Mouse (Mus musculus): ENCODE results near the gene Pten. TPM values are rescaled to one million over a fixed set of nuclear protein-coding genes. Genes with fewer than 3 reads are reported as not detected.

Pten gene
- polyA plus RNA-seq, 1 experiment from 2014 or later: 13.1 TPM

- H3K9ac ChIP-seq: peak overlapping the region; percentile 79
- peak overlapping the region; percentile 88 for H3K4me2 ChIP-seq (replicated peaks)
- peak overlapping the region; percentile 100 for H3K27ac ChIP-seq
- peak; percentile 85 for ATAC-seq (ENCODE audit: insufficient number of reproducible peaks, insufficient read depth, low FRiP score, low TSS enrichment)
- no peaks in the 10 kb centered on the region for H3K36me3 ChIP-seq
- WGBS: under 1% methylated on average over 53 of the region's 53 CpGs
- H3K4me3 ChIP-seq: peak overlapping the region; percentile 97
- peaks cover 11% of the 10 kb centered on the region for H3K4me1 ChIP-seq
- peaks cover 16% of the 10 kb centered on the region for H3K27me3 ChIP-seq
- H3K9me3 ChIP-seq: no peaks in the 10 kb centered on the region
These were observed 1.3 kb upstream of the Pten start for GRCm38 (mm10) chr19:32755792-32756635.

- Histone ChIP-seq H3K9ac (peak overlapping the region; percentile 79), H3K4me3 (peak overlapping the region; percentile 97), H3K36me3 (no peaks in the 10 kb centered on the region), H3K27me3 (peaks cover 16% of the 10 kb centered on the region), H3K4me1 (peaks cover 11% of the 10 kb centered on the region), H3K27ac (peak overlapping the region; percentile 100), H3K9me3 (no peaks in the 10 kb centered on the region), H3K4me2 (replicated peaks) (peak overlapping the region; percentile 88)
- WGBS: under 1% methylated on average over 14 of the region's 14 CpGs
- ATAC-seq (ENCODE audit: insufficient number of reproducible peaks, insufficient read depth, low FRiP score, low TSS enrichment): peak; percentile 48
These were observed 729 bp upstream of the Pten start for GRCm38 (mm10) chr19:32756636-32756899.

GRCm38 (mm10) chr19:32757831-32758792 is 815 bp downstream of the Pten start:
- ATAC-seq (ENCODE audit: insufficient number of reproducible peaks, insufficient read depth, low FRiP score, low TSS enrichment): no peak; the same call in 1 of the 2 replicates
- under 1% methylated on average over 37 of the region's 69 CpGs for WGBS
- H3K27me3 ChIP-seq: peaks cover 16% of the 10 kb centered on the region

GRCm38 (mm10) chr19:32758793-32759161 is 1.5 kb downstream of the Pten start:
- Histone ChIP-seq H3K36me3 (no peaks in the 10 kb centered on the region), H3K9ac (peak overlapping the region; percentile 99), H3K4me2 (replicated peaks) (peak overlapping the region; percentile 88), H3K4me1 (peaks cover 13% of the 10 kb centered on the region), H3K9me3 (no peaks in the 10 kb centered on the region), H3K27me3 (peaks cover 11% of the 10 kb centered on the region), H3K27ac (no peak overlapping the region), H3K4me3 (peak overlapping the region; percentile 97)
- under 1% methylated on average over 11 of the region's 11 CpGs for WGBS
- no peak for ATAC-seq (ENCODE audit: insufficient number of reproducible peaks, insufficient read depth, low FRiP score, low TSS enrichment)

More at GRCm38 (mm10) chr19:32757831-32758792, 815 bp downstream of the Pten start:
- Histone ChIP-seq H3K27ac (peak overlapping the region; percentile 100), H3K9me3 (no peaks in the 10 kb centered on the region), H3K4me3 (peak overlapping the region; percentile 97), H3K4me2 (replicated peaks) (peak overlapping the region; percentile 88), H3K36me3 (no peaks in the 10 kb centered on the region), H3K9ac (peak overlapping the region; percentile 99), H3K4me1 (peaks cover 13% of the 10 kb centered on the region)

GRCm38 (mm10) chr19:32759357-32760024 is 2.2 kb downstream of the Pten start:
- peak overlapping the region; percentile 99 for H3K9ac ChIP-seq
- no peaks in the 10 kb centered on the region for H3K36me3 ChIP-seq
- no peak for ATAC-seq (ENCODE audit: insufficient number of reproducible peaks, insufficient read depth, low FRiP score, low TSS enrichment)

GRCm38 (mm10) chr19:32760499-32760898 is 3.2 kb downstream of the Pten start:
- ATAC-seq (ENCODE audit: insufficient number of reproducible peaks, insufficient read depth, low FRiP score, low TSS enrichment): no peak
- Histone ChIP-seq H3K27ac (no peak overlapping the region), H3K36me3 (no peaks in the 10 kb centered on the region), H3K9me3 (no peaks in the 10 kb centered on the region), H3K27me3 (no peaks in the 10 kb centered on the region), H3K4me2 (replicated peaks) (peak overlapping the region; percentile 88), H3K9ac (no peak overlapping the region), H3K4me1 (peaks cover 13% of the 10 kb centered on the region), H3K4me3 (peak overlapping the region; percentile 25)
- WGBS: 33% methylated on average over 6 of the region's 6 CpGs

More at GRCm38 (mm10) chr19:32759357-32760024, 2.2 kb downstream of the Pten start:
- H3K4me2 ChIP-seq (replicated peaks): peak overlapping the region; percentile 88
- no peaks in the 10 kb centered on the region for H3K9me3 ChIP-seq
- peak overlapping the region; percentile 97 for H3K4me3 ChIP-seq
- H3K4me1 ChIP-seq: peaks cover 13% of the 10 kb centered on the region
- peaks cover 7% of the 10 kb centered on the region for H3K27me3 ChIP-seq
- 5% methylated on average over 8 of the region's 8 CpGs for WGBS
- H3K27ac ChIP-seq: no peak overlapping the region

GRCm38 (mm10) chr19:32761162-32761561 is 3.9 kb downstream of the Pten start:
- ATAC-seq (ENCODE audit: insufficient number of reproducible peaks, insufficient read depth, low FRiP score, low TSS enrichment): no peak
- no peak overlapping the region for H3K9ac ChIP-seq
- H3K4me1 ChIP-seq: peaks cover 13% of the 10 kb centered on the region
- H3K4me2 ChIP-seq (replicated peaks): peak overlapping the region; percentile 88; the same call in 1 of the 2 replicates
- H3K9me3 ChIP-seq: no peaks in the 10 kb centered on the region
- WGBS: 55% methylated on average over 4 of the region's 4 CpGs
- H3K27ac ChIP-seq: no peak overlapping the region
- H3K4me3 ChIP-seq: no peak overlapping the region
- no peaks in the 10 kb centered on the region for H3K27me3 ChIP-seq
- no peaks in the 10 kb centered on the region for H3K36me3 ChIP-seq

GRCm38 (mm10) chr19:32762493-32762892 is 5.2 kb downstream of the Pten start:
- no peaks in the 10 kb centered on the region for H3K36me3 ChIP-seq
- H3K27me3 ChIP-seq: no peaks in the 10 kb centered on the region
- no peak overlapping the region for H3K27ac ChIP-seq
- H3K4me2 ChIP-seq (replicated peaks): no peak overlapping the region
- 86% methylated on average over 4 of the region's 4 CpGs for WGBS
- ATAC-seq (ENCODE audit: insufficient number of reproducible peaks, insufficient read depth, low FRiP score, low TSS enrichment): no peak
- no peaks in the 10 kb centered on the region for H3K9me3 ChIP-seq
- peaks cover 13% of the 10 kb centered on the region for H3K4me1 ChIP-seq
- H3K4me3 ChIP-seq: no peak overlapping the region
- H3K9ac ChIP-seq: no peak overlapping the region

GRCm38 (mm10) chr19:32778411-32778810 is 21.1 kb downstream of the Pten start:
- 36% methylated on average over 2 of the region's 2 CpGs for WGBS
- no peak overlapping the region for H3K4me3 ChIP-seq
- no peaks in the 10 kb centered on the region for H3K27me3 ChIP-seq
- H3K9me3 ChIP-seq: no peaks in the 10 kb centered on the region
- no peak for ATAC-seq (ENCODE audit: insufficient number of reproducible peaks, insufficient read depth, low FRiP score, low TSS enrichment)
- H3K36me3 ChIP-seq: peaks cover 4% of the 10 kb centered on the region; the same call in 1 of the 2 replicates
- H3K4me2 ChIP-seq (replicated peaks): no peak overlapping the region
- H3K9ac ChIP-seq: no peak overlapping the region
- H3K4me1 ChIP-seq: peaks cover 3% of the 10 kb centered on the region; the same call in 1 of the 2 replicates
- H3K27ac ChIP-seq: no peak overlapping the region

- Histone ChIP-seq H3K27me3 (no peaks in the 10 kb centered on the region), H3K36me3 (no peaks in the 10 kb centered on the region), H3K27ac (no peak overlapping the region), H3K9ac (no peak overlapping the region), H3K4me2 (replicated peaks) (no peak overlapping the region), H3K9me3 (no peaks in the 10 kb centered on the region), H3K4me3 (no peak overlapping the region), H3K4me1 (peaks cover 3% of the 10 kb centered on the region; the same call in 1 of the 2 replicates)
- 71% methylated on average over 3 of the region's 3 CpGs for WGBS
- no peak for ATAC-seq (ENCODE audit: insufficient number of reproducible peaks, insufficient read depth, low FRiP score, low TSS enrichment)
These were observed 21.8 kb downstream of the Pten start for GRCm38 (mm10) chr19:32779131-32779530.

Data from embryonic facial prominence, embryonic 12.5 days (tissue).